Mouse (Mus musculus) stomach, embryonic 14.5 days (tissue): ENCODE measurements around the gene Adgra3. TPM values are rescaled to one million over a fixed set of nuclear protein-coding genes. Genes with fewer than 3 reads are reported as not detected.

Experiments
- ATAC-seq: fragments of 200-750 bp; cut with Nextera tagmentation; 2 replicates; pipeline ENCODE4 v1.8.0; 2017; ENCODE audit warnings: low read depth, moderate TSS enrichment; ENCODE audit not compliant: insufficient number of reproducible peaks, insufficient read depth, low FRiP score
- H3K27ac ChIP-seq: fragments of 300-500 bp; sonication (generic); 2 replicates; pipeline ENCODE4 v1.5.1; 2014; ENCODE audit warnings: mild to moderate bottlenecking, low read length, moderate library complexity, mixed read lengths
- H3K27me3 ChIP-seq: fragments of 300-500 bp; sonication (generic); 2 replicates; pipeline ENCODE4 v1.6.1; 2014; ENCODE audit warnings: low read length, control low read depth, mixed read lengths; ENCODE audit not compliant: control insufficient read depth, insufficient read depth
- H3K36me3 ChIP-seq: fragments of 300-500 bp; sonication (generic); 2 replicates; pipeline ENCODE4 v1.6.1; 2014; ENCODE audit warnings: mild to moderate bottlenecking, control low read depth, low read length, moderate library complexity, mixed read lengths; ENCODE audit not compliant: control insufficient read depth, insufficient read depth
- H3K4me1 ChIP-seq: fragments of 300-500 bp; sonication (generic); 2 replicates; pipeline ENCODE4 v1.6.1; 2014; ENCODE audit warnings: low read length, control low read depth, mixed read lengths; ENCODE audit not compliant: control insufficient read depth, insufficient read depth
- H3K4me2 ChIP-seq: fragments of 300-500 bp; sonication (generic); replicated peaks from 2 replicates; pipeline ENCODE4 v1.6.1; 2014; ENCODE audit warnings: low read depth, low read length, control low read depth
- H3K4me3 ChIP-seq: fragments of 300-500 bp; sonication (generic); 2 replicates; pipeline ENCODE4 v1.5.1; 2014; ENCODE audit warnings: low read depth, low read length, control low read depth
- H3K9ac ChIP-seq: fragments of 300-500 bp; sonication (generic); replicated peaks from 2 replicates; pipeline ENCODE4 v1.6.1; 2014; ENCODE audit warnings: low read depth, mild to moderate bottlenecking, control low read depth, low read length, moderate library complexity, mixed read lengths
- H3K9me3 ChIP-seq: fragments of 300-500 bp; sonication (generic); 2 replicates; pipeline ENCODE4 v1.6.1; 2016; ENCODE audit warnings: low read depth, low read length, control low read depth; ENCODE audit not compliant: control insufficient read depth
- WGBS: fragments of 180-500 bp; shearing (Covaris S2); extraction: QIAGEN DNeasy Blood & Tissue Kit; methylation state at CpG from one replicate; pipeline ENCODE4 v1.1.7; 2014; 5-methylcytosine and 5-hydroxymethylcytosine counted together
- polyA plus RNA-seq: library from polyadenylated mRNA; unstranded; fragments of >200 nt; fragmentation: Nextera tagmentation; extraction: Ambion mirVana; gene quantifications from 2 replicates; pipeline ENCODE4 v1.2.1, GENCODE M21; 2014

Gene Adgra3
- polyA plus RNA-seq, 1 experiment from 2014 or later: 29.7 TPM

GRCm38 (mm10) chr5:49979246-49979645, 79.6 kb downstream of the Adgra3 start:
- Histone ChIP-seq H3K27ac (no peak overlapping the region), H3K4me2 (no peak overlapping the region), H3K27me3 (no peaks in the 10 kb centered on the region), H3K9me3 (no peaks in the 10 kb centered on the region), H3K36me3 (peaks cover 18% of the 10 kb centered on the region), H3K4me1 (no peaks in the 10 kb centered on the region), H3K9ac (no peak overlapping the region), H3K4me3 (no peak overlapping the region)
- no peak for ATAC-seq
- WGBS: 92% methylated on average over 14 of the region's 14 CpGs

- no peak overlapping the region for H3K9ac ChIP-seq
- H3K4me3 ChIP-seq: no peak overlapping the region
- H3K4me1 ChIP-seq: no peaks in the 10 kb centered on the region
- H3K27me3 ChIP-seq: no peaks in the 10 kb centered on the region
- WGBS: 56% methylated on average over 2 of the region's 2 CpGs
- no peaks in the 10 kb centered on the region for H3K9me3 ChIP-seq
- H3K27ac ChIP-seq: no peak overlapping the region
- H3K4me2 ChIP-seq: no peak overlapping the region
- peaks cover 26% of the 10 kb centered on the region for H3K36me3 ChIP-seq
- no peak for ATAC-seq
Observed at GRCm38 (mm10) chr5:49975971-49976370, 82.8 kb downstream of the Adgra3 start.

- H3K27ac ChIP-seq: no peak overlapping the region
- no peak overlapping the region for H3K4me2 ChIP-seq
- H3K4me3 ChIP-seq: no peak overlapping the region
- ATAC-seq: no peak
- WGBS: 94% methylated on average over 4 of the region's 4 CpGs
- no peaks in the 10 kb centered on the region for H3K27me3 ChIP-seq
- H3K36me3 ChIP-seq: peaks cover 34% of the 10 kb centered on the region
- H3K9me3 ChIP-seq: no peaks in the 10 kb centered on the region
- H3K9ac ChIP-seq: no peak overlapping the region
- no peaks in the 10 kb centered on the region for H3K4me1 ChIP-seq
Observed at GRCm38 (mm10) chr5:49974211-49974610, 84.6 kb downstream of the Adgra3 start.

GRCm38 (mm10) chr5:49969660-49970059, 89.1 kb downstream of the Adgra3 start:
- ATAC-seq: no peak
- H3K36me3 ChIP-seq: peaks cover 19% of the 10 kb centered on the region
- no peak overlapping the region for H3K9ac ChIP-seq
- WGBS: 83% methylated on average over 8 of the region's 8 CpGs
- H3K27me3 ChIP-seq: no peaks in the 10 kb centered on the region
- H3K4me3 ChIP-seq: no peak overlapping the region
- H3K4me1 ChIP-seq: no peaks in the 10 kb centered on the region
- no peaks in the 10 kb centered on the region for H3K9me3 ChIP-seq
- H3K4me2 ChIP-seq: no peak overlapping the region
- H3K27ac ChIP-seq: no peak overlapping the region

- H3K27ac ChIP-seq: no peak overlapping the region
- ATAC-seq: no peak
- peaks cover 20% of the 10 kb centered on the region for H3K36me3 ChIP-seq
- no peak overlapping the region for H3K9ac ChIP-seq
- H3K4me1 ChIP-seq: no peaks in the 10 kb centered on the region
- 88% methylated on average over 6 of the region's 6 CpGs for WGBS
- H3K27me3 ChIP-seq: no peaks in the 10 kb centered on the region
- H3K4me3 ChIP-seq: no peak overlapping the region
- no peaks in the 10 kb centered on the region for H3K9me3 ChIP-seq
- no peak overlapping the region for H3K4me2 ChIP-seq
Observed at GRCm38 (mm10) chr5:49967726-49968125, 91.1 kb downstream of the Adgra3 start.

GRCm38 (mm10) chr5:49965810-49966209, 93.0 kb downstream of the Adgra3 start:
- no peak for ATAC-seq
- Histone ChIP-seq H3K36me3 (peaks cover 24% of the 10 kb centered on the region), H3K4me3 (no peak overlapping the region)

GRCm38 (mm10) chr5:49961478-49962431, 97.1 kb downstream of the Adgra3 start:
- Histone ChIP-seq H3K4me2 (no peak overlapping the region), H3K4me3 (no peak overlapping the region), H3K36me3 (peaks cover 31% of the 10 kb centered on the region), H3K27ac (no peak overlapping the region), H3K9ac (no peak overlapping the region), H3K27me3 (no peaks in the 10 kb centered on the region), H3K4me1 (no peaks in the 10 kb centered on the region), H3K9me3 (no peaks in the 10 kb centered on the region)
- ATAC-seq: no peak
- 86% methylated on average over 20 of the region's 20 CpGs for WGBS

More at GRCm38 (mm10) chr5:49965810-49966209, 93.0 kb downstream of the Adgra3 start:
- Histone ChIP-seq H3K27ac (no peak overlapping the region), H3K9me3 (no peaks in the 10 kb centered on the region), H3K4me2 (no peak overlapping the region), H3K9ac (no peak overlapping the region), H3K4me1 (no peaks in the 10 kb centered on the region), H3K27me3 (no peaks in the 10 kb centered on the region)
- 75% methylated on average over 8 of the region's 8 CpGs for WGBS

GRCm38 (mm10) chr5:49936354-49936753, 122.5 kb downstream of the Adgra3 start:
- no peak overlapping the region for H3K4me3 ChIP-seq
- H3K27ac ChIP-seq: no peak overlapping the region
- H3K9me3 ChIP-seq: no peaks in the 10 kb centered on the region
- H3K4me2 ChIP-seq: no peak overlapping the region
- no peaks in the 10 kb centered on the region for H3K36me3 ChIP-seq
- no peaks in the 10 kb centered on the region for H3K27me3 ChIP-seq
- no peak overlapping the region for H3K9ac ChIP-seq
- 86% methylated on average over 1 of the region's 1 CpGs for WGBS
- no peak for ATAC-seq
- H3K4me1 ChIP-seq: no peaks in the 10 kb centered on the region
